Mouse (Mus musculus): ENCODE data around the gene Gm39566.
"Not testable (repeated sequence)": the region's sequence is repeated elsewhere in the genome, so short reads cannot be mapped to it uniquely, and the experiment has no call there.

The Gm39566 gene

GRCm38 (mm10) chr11:69815155-69815554 lies at the start of gene Gm39566:
Gene Gm39566, minus strand, starts transcription at chr11:69815298.
- no peak for DNase-seq (ENCODE audit: low spot score in 2 of 2)

GRCm38 (mm10) chr11:69864138-69864860 lies 49.2 kb upstream of the Gm39566 start:
- DNase-seq (ENCODE audit: low spot score in 2 of 2), result no peak

GRCm38 (mm10) chr11:69863729-69864128 lies 48.6 kb upstream of the Gm39566 start:
- not testable (repeated sequence) for DNase-seq (ENCODE audit: low spot score in 2 of 2)

GRCm38 (mm10) chr11:69858113-69858998 lies 43.3 kb upstream of the Gm39566 start, which contains the start of gene Tnk1:
Gene Tnk1, minus strand, starts transcription at chr11:69858730.
- no peak for DNase-seq (ENCODE audit: low spot score in 2 of 2)

GRCm38 (mm10) chr11:69855347-69855746 lies 40.2 kb upstream of the Gm39566 start:
- DNase-seq (ENCODE audit: low spot score in 2 of 2), result no peak

- no peak for DNase-seq (ENCODE audit: low spot score in 2 of 2)
Observed at GRCm38 (mm10) chr11:69854680-69855079, 39.6 kb upstream of the Gm39566 start.

- no peak for DNase-seq (ENCODE audit: low spot score in 2 of 2)
Observed at GRCm38 (mm10) chr11:69853994-69854393, 38.9 kb upstream of the Gm39566 start.

- DNase-seq (ENCODE audit: low spot score in 2 of 2), result no peak
Observed at GRCm38 (mm10) chr11:69850754-69851153, 35.7 kb upstream of the Gm39566 start.

GRCm38 (mm10) chr11:69849884-69850283 lies 34.8 kb upstream of the Gm39566 start:
- no peak for DNase-seq (ENCODE audit: low spot score in 2 of 2)

GRCm38 (mm10) chr11:69849128-69849527 lies 34.0 kb upstream of the Gm39566 start:
- DNase-seq (ENCODE audit: low spot score in 2 of 2), result no peak

- DNase-seq (ENCODE audit: low spot score in 2 of 2), result no peak
Observed at GRCm38 (mm10) chr11:69848021-69848420, 32.9 kb upstream of the Gm39566 start.

- no peak for DNase-seq (ENCODE audit: low spot score in 2 of 2)
Observed at GRCm38 (mm10) chr11:69846738-69847688, 31.9 kb upstream of the Gm39566 start.

GRCm38 (mm10) chr11:69846198-69846680 lies 31.1 kb upstream of the Gm39566 start, which contains the start of gene Plscr3:
Gene Plscr3, plus strand, starts transcription at chr11:69846376.
- DNase-seq (ENCODE audit: low spot score in 2 of 2), result peak; percentile 83 to 87

- DNase-seq (ENCODE audit: low spot score in 2 of 2), result no peak
Observed at GRCm38 (mm10) chr11:69838714-69839104, 23.6 kb upstream of the Gm39566 start.

GRCm38 (mm10) chr11:69837952-69838713 lies 23.0 kb upstream of the Gm39566 start, which contains the start of gene Tmem256:
Gene Tmem256, plus strand, starts transcription at chr11:69838514.
- peak; percentile 96 to 97 for DNase-seq (ENCODE audit: low spot score in 2 of 2)

- no peak for DNase-seq (ENCODE audit: low spot score in 2 of 2)
Observed at GRCm38 (mm10) chr11:69837604-69837951, 22.5 kb upstream of the Gm39566 start, which contains the start of gene Nlgn2. Gene Nlgn2, minus strand, starts transcription at chr11:69837784.

GRCm38 (mm10) chr11:69836703-69837576 lies 21.8 kb upstream of the Gm39566 start:
- peak; percentile 50 to 54 for DNase-seq (ENCODE audit: low spot score in 2 of 2)

- DNase-seq (ENCODE audit: low spot score in 2 of 2), result no peak
Observed at GRCm38 (mm10) chr11:69835966-69836335, 20.9 kb upstream of the Gm39566 start.

GRCm38 (mm10) chr11:69835326-69835965 lies 20.3 kb upstream of the Gm39566 start:
- no peak for DNase-seq (ENCODE audit: low spot score in 2 of 2)
